Mouse (Mus musculus) embryonic facial prominence, embryonic 13.5 days (tissue): ENCODE data around the gene Iah1. TPM values are rescaled to one million over a fixed set of nuclear protein-coding genes. Genes with fewer than 3 reads are reported as not detected.
A peak's percentile ranks its signal among the peaks of the same experiment; 100 is the strongest.

Source experiments
- ATAC-seq: fragments of 200-750 bp; cut with Nextera tagmentation; 2 replicates; pipeline ENCODE4 v1.8.0; 2017; ENCODE audit warnings: low read depth; ENCODE audit not compliant: insufficient number of reproducible peaks, insufficient read depth, low FRiP score, low TSS enrichment
- H3K27ac ChIP-seq: fragments of 300-500 bp; sonication (generic); 2 replicates; pipeline ENCODE4 v1.5.1; 2015; ENCODE audit warnings: moderate library complexity, mild to moderate bottlenecking, inconsistent platforms
- H3K27me3 ChIP-seq: fragments of 300-500 bp; sonication (generic); 2 replicates; pipeline ENCODE4 v1.6.1; 2015; ENCODE audit warnings: mild to moderate bottlenecking, inconsistent platforms
- H3K36me3 ChIP-seq: fragments of 300-500 bp; sonication (generic); 2 replicates; pipeline ENCODE4 v1.6.1; 2015; ENCODE audit warnings: mild to moderate bottlenecking, inconsistent platforms
- H3K4me1 ChIP-seq: fragments of 300-500 bp; sonication (generic); 2 replicates; pipeline ENCODE4 v1.6.1; 2015; ENCODE audit warnings: inconsistent platforms
- H3K4me2 ChIP-seq: fragments of 300-500 bp; sonication (generic); 2 replicates; pipeline ENCODE4 v1.6.1; 2015; ENCODE audit warnings: moderate library complexity, mild to moderate bottlenecking, inconsistent platforms
- H3K4me3 ChIP-seq: fragments of 300-500 bp; sonication (generic); 2 replicates; pipeline ENCODE4 v1.5.1; 2015; ENCODE audit warnings: mild to moderate bottlenecking, inconsistent platforms
- H3K9ac ChIP-seq: fragments of 300-500 bp; sonication (generic); 2 replicates; pipeline ENCODE4 v1.6.1; 2015; ENCODE audit warnings: mild to moderate bottlenecking, inconsistent platforms
- H3K9me3 ChIP-seq: fragments of 300-500 bp; sonication (generic); 2 replicates; pipeline ENCODE4 v1.6.1; 2016; ENCODE audit warnings: inconsistent platforms
- WGBS: fragments of 180-500 bp; shearing (Covaris S2); methylation state at CpG from one replicate; pipeline ENCODE4 v1.1.7; 2015; ENCODE audit warnings: mixed read lengths; 5-methylcytosine and 5-hydroxymethylcytosine counted together
- polyA plus RNA-seq: library from polyadenylated mRNA; unstranded; fragments of >200 nt; fragmentation: Nextera tagmentation; extraction: Ambion mirVana; gene quantifications from 2 replicates; pipeline ENCODE4 v1.2.1, GENCODE M21; 2015

Gene Iah1
- polyA plus RNA-seq, 1 experiment from 2014 or later: 56.4 TPM

- no peak overlapping the region for H3K27ac ChIP-seq
- WGBS: 94% methylated on average over 5 of the region's 5 CpGs
- no peaks in the 10 kb centered on the region for H3K4me1 ChIP-seq
- no peak for ATAC-seq
- H3K36me3 ChIP-seq: peaks cover 68% of the 10 kb centered on the region
- H3K27me3 ChIP-seq: no peaks in the 10 kb centered on the region
- H3K9me3 ChIP-seq: no peaks in the 10 kb centered on the region
- no peak overlapping the region for H3K4me2 ChIP-seq
- H3K9ac ChIP-seq: no peak overlapping the region
- no peak overlapping the region for H3K4me3 ChIP-seq
Observed at GRCm38 (mm10) chr12:21340674-21341073, 24.5 kb downstream of the Iah1 start.

DNA sequence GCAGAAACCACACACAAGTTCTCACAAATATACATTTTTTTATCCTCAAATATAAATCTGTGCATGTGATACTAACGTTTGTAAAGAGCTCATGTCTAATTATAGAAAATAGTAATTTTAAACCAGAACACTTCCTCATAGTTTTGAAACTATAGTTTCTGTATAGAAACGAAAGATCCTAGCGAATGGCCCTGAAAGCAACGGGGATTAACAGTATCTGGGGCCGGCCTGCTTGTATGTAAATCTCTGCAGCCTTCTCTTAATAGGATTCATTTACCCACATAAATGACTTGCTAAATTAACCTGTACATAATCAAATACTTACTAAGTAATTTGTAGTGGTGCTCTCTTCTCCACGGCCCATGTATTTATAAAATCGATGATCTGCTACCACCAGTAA lies 30.8 kb downstream of the Iah1 start:
- H3K27me3 ChIP-seq: no peaks in the 10 kb centered on the region
- H3K27ac ChIP-seq: no peak overlapping the region
- H3K9ac ChIP-seq: no peak overlapping the region
- H3K4me1 ChIP-seq: no peaks in the 10 kb centered on the region
- no peak overlapping the region for H3K4me2 ChIP-seq
- H3K4me3 ChIP-seq: no peak overlapping the region
- H3K9me3 ChIP-seq: no peaks in the 10 kb centered on the region
- 91% methylated on average over 7 of the region's 7 CpGs for WGBS
- ATAC-seq: no peak
- H3K36me3 ChIP-seq: peaks cover 58% of the 10 kb centered on the region

GRCm38 (mm10) chr12:21350113-21350876 lies 34.1 kb downstream of the Iah1 start:
- Histone ChIP-seq H3K27ac (no peak overlapping the region), H3K9me3 (no peaks in the 10 kb centered on the region), H3K4me2 (no peak overlapping the region), H3K27me3 (no peaks in the 10 kb centered on the region), H3K4me1 (no peaks in the 10 kb centered on the region), H3K4me3 (no peak overlapping the region), H3K9ac (no peak overlapping the region), H3K36me3 (peaks cover 70% of the 10 kb centered on the region)
- 58% methylated on average over 7 of the region's 7 CpGs for WGBS
- ATAC-seq: no peak

GRCm38 (mm10) chr12:21353681-21354080 lies 37.5 kb downstream of the Iah1 start:
- Histone ChIP-seq H3K4me2 (no peak overlapping the region), H3K4me3 (no peak overlapping the region), H3K9me3 (no peaks in the 10 kb centered on the region), H3K4me1 (no peaks in the 10 kb centered on the region), H3K36me3 (peaks cover 64% of the 10 kb centered on the region), H3K9ac (no peak overlapping the region), H3K27me3 (no peaks in the 10 kb centered on the region), H3K27ac (no peak overlapping the region)
- WGBS: 94% methylated on average over 8 of the region's 8 CpGs
- no peak for ATAC-seq

GRCm38 (mm10) chr12:21362686-21363085 lies 46.5 kb downstream of the Iah1 start:
- Histone ChIP-seq H3K9ac (no peak overlapping the region), H3K27me3 (no peaks in the 10 kb centered on the region), H3K4me3 (no peak overlapping the region), H3K27ac (no peak overlapping the region), H3K4me1 (no peaks in the 10 kb centered on the region), H3K9me3 (no peaks in the 10 kb centered on the region), H3K36me3 (peaks cover 15% of the 10 kb centered on the region; the same call in 1 of the 2 replicates), H3K4me2 (no peak overlapping the region)
- no peak for ATAC-seq
- 72% methylated on average over 2 of the region's 2 CpGs for WGBS

DNA sequence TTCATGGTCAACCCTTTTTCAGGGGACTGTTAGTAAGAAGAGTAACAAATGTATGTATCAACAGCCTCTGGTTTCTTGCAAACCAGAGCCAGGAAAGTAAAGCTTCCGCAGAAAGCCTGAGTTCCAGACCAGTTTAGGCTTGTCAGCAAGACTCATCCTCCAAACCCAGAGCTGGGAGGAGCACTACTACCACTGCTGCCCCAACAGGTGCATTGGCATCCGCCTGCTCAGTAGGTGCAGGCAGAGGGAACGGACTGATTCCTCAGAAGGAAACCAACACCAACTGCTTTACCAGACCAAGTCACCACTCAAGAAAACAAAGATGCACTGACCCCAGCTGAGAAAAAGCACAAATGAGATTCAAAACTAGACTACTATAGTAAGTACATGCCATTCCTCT lies 47.0 kb downstream of the Iah1 start:
- WGBS: 85% methylated on average over 3 of the region's 3 CpGs
- Histone ChIP-seq H3K36me3 (peaks cover 15% of the 10 kb centered on the region; the same call in 1 of the 2 replicates), H3K4me1 (no peaks in the 10 kb centered on the region), H3K4me2 (no peak overlapping the region), H3K9me3 (no peaks in the 10 kb centered on the region), H3K4me3 (no peak overlapping the region), H3K27me3 (no peaks in the 10 kb centered on the region), H3K27ac (no peak overlapping the region), H3K9ac (no peak overlapping the region)
- no peak for ATAC-seq

DNA sequence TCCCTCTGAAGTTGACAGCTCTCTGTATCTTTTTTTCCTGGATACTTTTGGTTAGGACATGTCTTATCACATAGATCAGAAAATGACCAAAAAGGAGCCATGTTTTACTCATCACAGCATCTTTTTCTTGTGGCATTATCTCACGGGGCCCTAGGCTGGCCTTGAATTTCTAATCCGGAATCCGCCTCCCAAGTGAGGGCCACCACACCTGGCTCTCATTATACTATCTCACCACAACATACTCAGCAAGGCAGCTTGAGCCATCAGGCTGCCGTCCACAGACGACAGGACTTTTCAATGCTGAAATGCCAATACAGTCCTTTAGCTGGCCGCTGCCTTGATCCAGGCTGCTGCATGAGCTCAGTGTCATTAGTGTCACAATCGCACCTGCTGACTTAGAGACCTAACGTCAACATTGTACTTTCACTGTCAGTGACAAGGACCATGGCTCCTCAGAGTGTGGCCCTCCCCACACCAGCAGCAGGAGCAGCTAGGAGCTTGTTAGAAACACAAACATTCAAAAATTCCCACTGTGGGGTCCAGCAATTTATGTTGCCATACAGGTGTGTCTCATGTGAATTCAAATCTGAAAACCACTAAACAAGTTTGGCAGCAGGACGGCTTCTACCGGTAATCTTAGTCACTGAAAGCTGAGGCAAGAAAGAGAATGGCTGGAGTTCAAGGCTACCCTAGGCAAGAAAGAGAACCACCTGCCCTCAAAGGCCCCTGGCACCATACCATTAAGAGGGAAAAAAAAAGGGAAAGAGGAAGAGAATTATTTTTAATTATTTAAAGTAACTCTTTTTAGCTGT lies 48.6 kb downstream of the Iah1 start:
- 54% methylated on average over 10 of the region's 10 CpGs for WGBS
- Histone ChIP-seq H3K4me3 (no peak overlapping the region), H3K4me2 (no peak overlapping the region), H3K9me3 (no peaks in the 10 kb centered on the region), H3K36me3 (peaks cover 15% of the 10 kb centered on the region; the same call in 1 of the 2 replicates), H3K27me3 (no peaks in the 10 kb centered on the region), H3K4me1 (no peaks in the 10 kb centered on the region), H3K9ac (no peak overlapping the region), H3K27ac (no peak overlapping the region)
- no peak for ATAC-seq

- WGBS: 91% methylated on average over 9 of the region's 9 CpGs
- Histone ChIP-seq H3K9me3 (no peaks in the 10 kb centered on the region), H3K27ac (no peak overlapping the region), H3K4me3 (no peak overlapping the region), H3K27me3 (no peaks in the 10 kb centered on the region), H3K4me1 (0 out of 2 replicates have a peak, but pooled peaks cover 3% of the 10 kb centered on the region), H3K4me2 (no peak overlapping the region), H3K9ac (no peak overlapping the region), H3K36me3 (no peaks in the 10 kb centered on the region)
- ATAC-seq: no peak
Observed at GRCm38 (mm10) chr12:21368376-21369086, 52.3 kb downstream of the Iah1 start.

- H3K36me3 ChIP-seq: no peaks in the 10 kb centered on the region
- H3K4me2 ChIP-seq: no peak overlapping the region
- H3K9me3 ChIP-seq: no peaks in the 10 kb centered on the region
- no peak overlapping the region for H3K9ac ChIP-seq
- H3K4me1 ChIP-seq: 0 out of 2 replicates have a peak, but pooled peaks cover 3% of the 10 kb centered on the region
- no peak overlapping the region for H3K27ac ChIP-seq
- no peaks in the 10 kb centered on the region for H3K27me3 ChIP-seq
- no peak for ATAC-seq
- H3K4me3 ChIP-seq: no peak overlapping the region
- WGBS: 90% methylated on average over 5 of the region's 5 CpGs
Observed at GRCm38 (mm10) chr12:21369087-21369410, 52.9 kb downstream of the Iah1 start.

DNA sequence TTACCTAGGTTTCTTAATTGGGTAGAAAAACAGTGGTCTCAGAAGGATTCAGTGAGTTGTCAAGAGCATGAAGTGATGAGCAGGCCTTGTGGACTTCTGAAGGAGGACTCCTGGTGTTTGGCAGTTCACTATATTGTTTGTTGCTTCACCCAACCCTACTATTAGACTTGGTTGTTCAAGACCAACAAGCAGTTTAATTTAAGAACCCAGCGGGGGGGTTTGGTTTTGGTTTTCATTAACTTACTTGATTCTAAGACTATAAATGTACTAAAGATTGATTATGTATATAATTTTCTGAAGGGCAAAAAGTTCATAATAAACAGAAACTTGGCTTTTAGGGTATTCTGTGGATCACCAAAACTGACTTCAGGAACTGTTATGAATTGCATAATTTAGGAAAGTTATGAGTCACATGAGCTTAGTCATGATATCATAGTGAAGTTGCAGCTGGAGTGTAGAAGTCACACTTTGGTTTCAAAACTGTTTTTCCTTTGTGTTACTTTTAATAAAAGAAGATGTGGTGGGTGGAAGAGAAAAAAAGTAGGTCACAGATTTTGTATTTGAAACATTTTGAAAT lies 53.9 kb downstream of the Iah1 start:
- ATAC-seq: no peak
- Histone ChIP-seq H3K4me2 (no peak overlapping the region), H3K4me3 (no peak overlapping the region), H3K9me3 (no peaks in the 10 kb centered on the region), H3K4me1 (peaks cover 8% of the 10 kb centered on the region; the same call in 1 of the 2 replicates), H3K9ac (no peak overlapping the region), H3K27ac (no peak overlapping the region), H3K27me3 (no peaks in the 10 kb centered on the region), H3K36me3 (no peaks in the 10 kb centered on the region)
- WGBS: 98% methylated on average over 1 of the region's 1 CpGs

- Histone ChIP-seq H3K4me1 (peaks cover 8% of the 10 kb centered on the region; the same call in 1 of the 2 replicates), H3K4me2 (peak within 1 kb of the TSS; percentile 67), H3K9me3 (no peaks in the 10 kb centered on the region), H3K27ac (peak within 1 kb of the TSS; percentile 96), H3K4me3 (peak within 1 kb of the TSS; percentile 78), H3K27me3 (no peaks in the 10 kb centered on the region), H3K9ac (peak within 1 kb of the TSS; percentile 91), H3K36me3 (no peaks in the 10 kb centered on the region)
- under 1% methylated on average over 53 of the region's 55 CpGs for WGBS
- ATAC-seq: peak; percentile 98
Observed at GRCm38 (mm10) chr12:21373100-21373819, 57.1 kb downstream of the Iah1 start, which contains the start of gene Adam17. Gene Adam17 (minus strand): TSS chr12:21373632.
